Mouse (Mus musculus): Measurements from ENCODE around the gene Col17a1.

- TF ChIP-seq CTCF (IDR thresholded peaks at IDR 0.05; ENCODE audit: low read depth) (peak; percentile 67), EP300 (IDR thresholded peaks at IDR 0.05; ENCODE audit: low read depth) (no peak)
These were observed 32.9 kb downstream of the Col17a1 start for GRCm38 (mm10) chr19:47658914-47659535.

All from liver, embryonic 14.5 days (tissue).